Mouse (Mus musculus) left cerebral cortex, postnatal 10 days (tissue): Measurements from ENCODE around the gene Eci1. TPM values are rescaled to one million over a fixed set of nuclear protein-coding genes. Genes with fewer than 3 reads are reported as not detected.
A peak's percentile ranks its signal among the peaks of the same experiment; 100 is the strongest.
"Not testable (repeated sequence)": the region's sequence is repeated elsewhere in the genome, so short reads cannot be mapped to it uniquely, and the experiment has no call there.

ENCODE experiments used
- DNase-seq, 2 experiments: peaks; one replicate each; pipeline ENCODE4 v3.0.0; 2021 to 2022; ENCODE audit warnings: low spot score in 2 of 2, mixed read lengths in 1 of 2; ENCODE audit errors: extremely low spot score in 1 of 2
- intact Hi-C: fragments of 180-260 bp; cut with DNase I; formaldehyde crosslinking; loops from one replicate; pipeline ENCODE4 v1.15.1; 2025
- total RNA-seq, 2 experiments: library from RNA; stranded (reverse); gene quantifications; 2 replicates each; pipeline ENCODE4 v1.2.3; 2021

Eci1 gene
- total RNA-seq, 2 experiments from 2014 or later, result 15.1 to 16.9 TPM

DNA sequence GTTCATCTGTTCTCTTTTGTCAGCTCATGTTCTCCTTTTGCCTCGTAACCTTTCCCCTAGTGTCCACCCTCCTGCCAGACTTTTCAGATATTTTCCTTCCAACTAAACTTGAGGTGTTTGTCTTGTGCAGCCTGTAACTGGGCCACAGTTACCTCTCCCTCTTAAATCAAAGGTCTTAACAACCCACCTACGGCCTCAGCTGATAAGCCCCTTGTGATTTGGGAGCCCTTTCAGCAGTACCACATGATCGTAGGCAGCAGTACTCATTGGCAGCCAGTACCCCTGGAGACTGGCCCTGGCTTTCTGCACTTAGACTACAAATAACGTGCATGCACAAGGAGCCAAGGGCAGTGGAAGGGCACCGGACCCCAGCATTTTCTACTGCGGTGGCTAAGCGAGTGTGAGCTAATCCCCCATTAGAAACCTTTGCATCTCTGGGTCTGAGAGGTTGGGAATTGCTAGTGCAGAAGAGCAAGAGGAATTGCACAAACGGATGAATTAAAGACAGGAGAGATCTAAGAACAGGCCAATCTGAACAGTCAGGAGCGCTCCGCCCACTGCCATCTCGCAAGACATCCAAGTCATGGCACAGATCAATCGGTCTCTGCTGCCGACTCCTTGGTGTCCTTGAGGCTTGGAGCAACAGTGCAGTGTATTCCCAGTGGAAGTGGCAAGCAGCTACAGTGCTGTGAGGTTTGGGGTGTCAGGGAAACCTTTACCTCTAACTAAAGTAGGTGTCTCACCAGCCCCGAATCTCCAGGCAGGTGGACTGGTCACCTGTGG is 3.0 kb downstream of the Eci1 start:
- no peak for DNase-seq
- intact Hi-C loops, result no loop called here

DNA sequence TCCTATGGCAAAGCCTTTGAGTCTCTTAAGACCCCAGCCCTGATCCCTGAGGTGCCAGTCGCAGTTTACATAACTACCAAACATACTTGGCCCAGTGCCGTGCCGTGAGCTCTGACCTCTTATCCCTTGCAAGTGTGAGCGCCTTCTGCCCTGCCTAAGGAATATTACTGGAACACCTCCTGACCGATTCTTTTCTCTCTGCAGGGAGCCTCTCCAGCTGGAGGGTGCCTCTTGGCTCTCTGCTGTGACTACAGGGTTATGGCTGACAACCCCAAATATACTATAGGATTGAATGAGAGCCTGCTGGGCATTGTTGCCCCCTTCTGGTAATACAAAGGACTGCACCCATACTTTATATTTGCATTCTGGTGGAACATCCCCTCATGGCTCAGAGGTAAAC is 10.6 kb downstream of the Eci1 start:
- DNase-seq, result peak in 1 of 2 experiments; percentile 53

DNA sequence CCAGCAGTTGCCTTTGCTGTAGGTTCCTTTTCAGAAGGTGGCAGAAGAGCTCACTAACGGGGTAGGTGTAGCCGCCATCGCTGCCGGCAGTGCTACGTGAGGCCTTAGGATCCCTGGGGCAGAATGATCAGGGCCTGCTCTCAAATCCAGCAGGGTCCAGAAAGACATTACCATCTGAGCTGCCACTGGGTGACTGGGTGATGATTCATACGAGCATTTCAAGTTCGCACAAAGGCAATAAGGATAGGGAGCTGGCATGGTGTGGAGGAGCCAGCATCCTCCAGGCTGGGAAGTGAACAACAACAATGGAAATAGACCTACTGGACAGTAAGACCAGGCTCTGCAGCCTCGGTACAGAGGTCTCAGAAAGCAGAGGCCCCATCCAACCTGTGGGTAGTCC is 13.9 kb downstream of the Eci1 start:
- DNase-seq, result no peak
- intact Hi-C loops, result no loop called here

More for the DNA sequence above, 10.6 kb downstream of the Eci1 start:
- intact Hi-C loops, result no loop called here

GRCm38 (mm10) chr17:24441148-24441547 is 14.7 kb downstream of the Eci1 start:
- intact Hi-C loops, result no loop called here
- peak in 1 of 2 experiments; percentile 24 for DNase-seq

GRCm38 (mm10) chr17:24442107-24442506 is 15.7 kb downstream of the Eci1 start:
- intact Hi-C loops, result no loop called here
- no peak for DNase-seq

GRCm38 (mm10) chr17:24442632-24443155 is 16.3 kb downstream of the Eci1 start, which contains the start of gene Dnase1l2:
Dnase1l2 (minus strand) TSS chr17:24443105.
- intact Hi-C loops, result no loop called here
- peak in 1 of 2 experiments; percentile 26 for DNase-seq

GRCm38 (mm10) chr17:24443409-24443808 is 17.0 kb downstream of the Eci1 start:
- intact Hi-C loops, result no loop called here
- no peak for DNase-seq

GRCm38 (mm10) chr17:24446590-24446989 is 20.1 kb downstream of the Eci1 start:
- intact Hi-C loops, result no loop called here
- DNase-seq, result no peak

DNA sequence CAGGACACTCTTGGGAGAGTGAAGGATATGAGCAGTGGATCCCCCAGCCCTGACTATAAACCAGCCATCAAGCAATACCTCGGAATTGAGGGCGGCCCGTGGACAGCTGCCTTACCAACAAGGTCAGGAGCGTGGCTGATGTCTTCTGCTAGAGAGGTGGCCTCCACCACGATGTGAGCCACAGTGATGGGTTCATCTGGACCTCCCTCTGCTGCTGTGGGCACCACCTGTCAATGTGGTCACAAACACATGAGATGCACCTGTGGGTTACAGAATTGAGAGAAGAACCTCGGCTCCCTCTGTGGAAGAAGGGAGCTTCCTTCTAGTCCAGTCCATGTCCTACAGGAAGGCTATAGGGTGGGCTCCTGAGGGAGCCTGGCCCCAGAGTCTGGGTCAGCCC is 23.1 kb downstream of the Eci1 start:
- no peak for DNase-seq
- intact Hi-C loops, result no loop called here

DNA sequence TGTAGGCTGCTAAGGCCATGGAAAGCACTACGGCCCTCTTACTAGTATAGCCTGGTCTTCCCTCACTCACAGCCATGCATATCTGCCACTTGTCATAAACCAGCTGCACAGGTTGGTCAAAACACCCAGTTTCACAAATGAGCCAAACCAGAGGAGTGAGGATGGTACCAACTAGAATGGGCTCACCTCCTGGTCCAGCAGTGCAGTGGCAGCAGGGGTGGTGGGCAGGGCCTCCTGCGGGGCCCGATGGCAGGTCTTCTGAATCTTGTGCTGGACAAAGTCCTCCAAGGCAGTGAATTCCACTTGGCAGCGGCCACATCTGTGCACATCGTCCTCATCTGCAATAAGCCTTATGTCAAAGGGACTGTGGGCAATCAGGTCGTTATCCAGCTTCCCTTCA is 24.8 kb downstream of the Eci1 start:
- intact Hi-C loops, result no loop called here
- no peak for DNase-seq

DNA sequence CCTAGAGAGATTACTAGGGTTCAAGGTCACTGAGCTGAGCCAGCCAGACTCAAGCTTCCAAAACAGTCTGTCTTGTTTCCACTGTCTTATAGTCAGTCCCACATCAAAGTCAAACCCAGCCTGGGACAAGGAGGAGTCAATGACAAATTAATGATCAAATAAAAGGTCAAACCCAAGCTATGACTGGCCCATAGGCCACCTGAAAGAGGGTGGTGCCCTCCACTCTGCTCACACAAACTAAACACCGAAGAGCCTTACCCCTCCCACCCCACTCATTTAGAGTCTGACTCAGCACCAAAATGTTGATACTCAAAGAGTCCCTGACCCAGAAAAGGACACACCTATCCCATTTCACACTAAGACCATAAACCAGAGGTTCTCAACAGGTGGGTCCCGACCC is 26.9 kb downstream of the Eci1 start:
- no peak for DNase-seq
- intact Hi-C loops, result no loop called here

DNA sequence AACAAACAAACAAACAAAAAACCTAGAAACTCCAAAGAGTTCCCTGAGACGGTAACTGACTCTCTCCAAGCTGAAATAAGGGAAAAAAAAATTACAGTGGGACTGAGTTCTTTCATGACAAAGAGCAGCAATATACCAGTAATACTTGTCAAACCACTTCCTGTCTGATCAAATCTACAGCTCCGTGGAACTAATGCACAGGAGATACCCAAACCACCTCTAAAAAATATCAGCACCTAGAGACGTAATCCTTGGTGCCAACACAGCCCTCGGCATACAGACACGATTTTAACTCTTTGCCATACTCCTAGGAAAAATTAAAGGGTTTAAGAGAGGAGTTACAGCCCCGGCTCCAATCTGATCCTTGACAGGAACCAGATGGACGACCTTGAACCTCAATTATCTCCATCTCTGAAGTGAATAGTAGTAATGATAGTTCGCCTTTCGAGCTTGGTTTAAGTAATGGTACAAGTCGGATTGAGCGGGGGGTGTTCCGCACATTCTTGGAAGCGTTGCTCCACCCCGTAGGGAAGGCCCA is 27.8 kb downstream of the Eci1 start:
- no peak for DNase-seq
- intact Hi-C loops, result no loop called here

DNA sequence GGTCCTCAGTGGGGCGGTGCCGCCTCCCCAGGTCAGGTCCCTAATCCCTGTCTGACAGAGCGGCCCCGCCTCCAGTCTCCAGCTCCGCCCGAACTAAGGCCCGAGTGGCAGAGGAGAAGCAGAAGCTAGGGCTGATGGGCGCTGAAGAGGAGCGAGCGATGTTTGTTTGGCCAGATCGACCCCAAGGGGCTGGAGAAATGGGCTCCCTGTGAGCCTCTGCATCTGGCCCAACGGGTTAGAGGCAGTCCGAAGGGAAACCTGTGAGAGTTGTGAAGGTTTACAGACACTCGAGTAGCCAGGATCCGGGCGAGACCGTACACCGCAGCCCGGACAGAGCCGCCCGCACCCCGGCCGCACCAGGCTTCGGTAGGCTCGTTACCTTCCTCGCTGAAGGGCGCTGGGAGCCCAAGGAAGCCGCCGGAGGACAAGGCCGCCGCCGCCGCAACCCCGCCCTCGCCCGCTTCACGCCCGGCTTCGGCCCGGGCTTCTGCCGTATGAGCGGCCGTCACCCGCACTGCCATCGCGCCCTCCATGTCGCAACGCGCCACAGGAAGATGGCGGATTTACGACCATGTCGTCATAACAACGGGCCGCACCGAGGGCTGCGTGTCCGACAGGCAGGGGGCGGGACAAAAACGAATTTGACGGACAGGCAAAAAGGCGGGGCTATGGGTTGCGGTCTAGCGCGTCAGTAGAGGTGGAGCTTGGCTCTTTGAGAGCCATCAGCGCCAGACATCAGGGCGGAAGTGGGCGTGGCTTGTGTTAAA is 28.5 kb downstream of the Eci1 start:
- peak; percentile 99 to 100 for DNase-seq
- intact Hi-C loops, result no loop called here

GRCm38 (mm10) chr17:24455523-24456206 is 29.2 kb downstream of the Eci1 start:
- DNase-seq, intact Hi-C loops: not testable (repeated sequence)

DNA sequence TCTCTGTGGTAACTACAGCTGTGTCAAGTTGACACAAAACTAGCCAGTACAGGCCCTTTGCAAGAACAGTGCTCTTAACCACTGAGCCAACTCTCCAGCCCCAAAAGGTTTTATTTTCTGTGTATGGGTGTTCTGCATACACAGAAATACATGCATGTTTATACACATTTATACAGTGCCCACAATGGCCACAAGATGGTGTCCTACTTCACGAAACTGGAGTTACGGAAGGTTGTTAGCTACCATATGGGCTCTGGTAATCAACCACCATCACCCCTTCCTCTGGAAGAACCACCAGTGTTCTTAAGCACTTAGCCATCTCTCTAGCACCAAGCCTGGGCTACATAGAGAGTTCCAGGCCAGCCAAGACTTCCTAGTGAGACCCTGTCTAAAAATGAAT is 35.1 kb downstream of the Eci1 start:
- intact Hi-C loops, result no loop called here
- no peak for DNase-seq

- DNase-seq, result no peak
- intact Hi-C loops, result no loop called here
Measured at GRCm38 (mm10) chr17:24462932-24463331, 36.5 kb downstream of the Eci1 start.

- no peak for DNase-seq
- intact Hi-C loops, result no loop called here
Measured at GRCm38 (mm10) chr17:24463374-24464133, 37.1 kb downstream of the Eci1 start.

DNA sequence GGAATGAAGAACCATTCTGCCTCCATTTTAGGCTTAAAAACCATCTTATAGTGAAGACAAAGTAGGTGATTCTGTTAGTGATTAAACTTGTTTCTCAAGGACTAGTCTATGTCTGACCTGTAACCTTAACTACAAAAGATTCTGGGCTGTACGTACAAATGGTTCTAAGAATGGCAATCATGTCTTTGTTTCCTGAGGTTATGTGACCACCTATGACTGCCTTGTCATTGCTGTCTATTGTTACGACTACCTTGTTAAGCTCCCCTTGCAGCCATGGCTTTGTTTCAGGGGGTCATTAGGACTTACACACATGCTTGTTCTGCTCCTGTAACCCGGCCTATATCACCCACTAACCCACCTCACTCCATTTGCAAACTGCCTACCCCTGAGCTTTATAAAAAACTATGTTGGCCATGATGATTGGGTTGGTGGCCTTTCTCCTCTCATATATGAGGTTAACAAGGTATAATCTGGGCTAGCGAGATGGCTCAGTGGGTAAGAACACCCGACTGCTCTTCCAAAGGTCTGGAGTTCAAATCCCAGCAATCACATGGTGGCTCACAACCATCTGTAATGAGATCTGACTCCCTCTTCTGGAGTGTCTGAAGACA is 42.3 kb downstream of the Eci1 start:
- no peak for DNase-seq
- intact Hi-C loops, result no loop called here
